Mouse (Mus musculus) cortical plate, adult 2 months (tissue): ENCODE data around the gene Brd4. TPM values are rescaled to one million over a fixed set of nuclear protein-coding genes. Genes with fewer than 3 reads are reported as not detected.

Source experiments
- H3K27ac ChIP-seq: fragments of 200-500 bp; 2 replicates; pipeline ENCODE4 v1.5.1; 2012; ENCODE audit warnings: low read length, control low read depth, inconsistent platforms; ENCODE audit not compliant: insufficient read depth
- H3K4me1 ChIP-seq: fragments of 200-500 bp; 2 replicates; pipeline ENCODE4 v1.6.1; 2011; ENCODE audit warnings: low read length; ENCODE audit not compliant: control insufficient read depth, insufficient read depth
- H3K4me3 ChIP-seq: fragments of 200-500 bp; 2 replicates; pipeline ENCODE4 v1.5.1; 2011; ENCODE audit warnings: mild to moderate bottlenecking, low read length, control low read depth; ENCODE audit not compliant: insufficient read depth
- CTCF ChIP-seq: fragments of 200-500 bp; IDR thresholded peaks from 2 replicates; pipeline ENCODE4 v1.5.1; 2011; ENCODE audit warnings: mild to moderate bottlenecking, control low read depth, low read length; ENCODE audit not compliant: insufficient read depth; ENCODE audit errors: extremely low read depth
- POLR2A ChIP-seq: fragments of 200-500 bp; IDR thresholded peaks from 2 replicates; pipeline ENCODE4 v1.6.1; 2011; ENCODE audit warnings: mild to moderate bottlenecking, low read length, control low read depth; ENCODE audit not compliant: insufficient read depth; ENCODE audit errors: extremely low read depth
- polyA plus RNA-seq: library from polyadenylated mRNA; depleted of rRNA; stranded (reverse); fragments of >200 nt; gene quantifications from 2 replicates; pipeline ENCODE4 v1.2.3, GENCODE M21; 2012

Gene Brd4
- polyA plus RNA-seq, 1 experiment: 43.5 TPM

GRCm38 (mm10) chr17:32188863-32189636 is 95.5 kb downstream of the Brd4 start, which contains the start of gene Ephx3:
Gene Ephx3, minus strand, starts transcription at chr17:32189549.
- no peak for TF ChIP-seq POLR2A
- no peak for TF ChIP-seq CTCF
- Histone ChIP-seq H3K4me1 (peaks cover 2% of the 10 kb centered on the region; the same call in 1 of the 2 replicates), H3K4me3 (peak within 1 kb of the TSS; percentile 13; the same call in 1 of the 2 replicates)

GRCm38 (mm10) chr17:32183017-32183416 is 101.5 kb downstream of the Brd4 start:
- H3K4me3 ChIP-seq: no peak overlapping the region
- no peak overlapping the region for H3K27ac ChIP-seq
- TF ChIP-seq CTCF: no peak
- TF ChIP-seq POLR2A: no peak
- H3K4me1 ChIP-seq: no peaks in the 10 kb centered on the region

More at GRCm38 (mm10) chr17:32188863-32189636, 95.5 kb downstream of the Brd4 start, which contains the start of gene Ephx3:
- no peak within 1 kb of the TSS for H3K27ac ChIP-seq

- no peak for TF ChIP-seq POLR2A
- TF ChIP-seq CTCF: no peak
- no peaks in the 10 kb centered on the region for H3K4me1 ChIP-seq
- no peak overlapping the region for H3K27ac ChIP-seq
- no peak overlapping the region for H3K4me3 ChIP-seq
Measured at GRCm38 (mm10) chr17:32179621-32180491, 104.7 kb downstream of the Brd4 start.

GRCm38 (mm10) chr17:32176919-32177318 is 107.6 kb downstream of the Brd4 start:
- H3K4me1 ChIP-seq: no peaks in the 10 kb centered on the region
- no peak for TF ChIP-seq POLR2A
- no peak for TF ChIP-seq CTCF
- H3K4me3 ChIP-seq: no peak overlapping the region
- no peak overlapping the region for H3K27ac ChIP-seq

- no peak for TF ChIP-seq CTCF
- TF ChIP-seq POLR2A: no peak
- Histone ChIP-seq H3K4me3 (no peak overlapping the region), H3K4me1 (no peaks in the 10 kb centered on the region), H3K27ac (no peak overlapping the region)
Measured at GRCm38 (mm10) chr17:32173166-32173565, 111.4 kb downstream of the Brd4 start.

GRCm38 (mm10) chr17:32172485-32172884 is 112.0 kb downstream of the Brd4 start:
- H3K4me1 ChIP-seq: no peaks in the 10 kb centered on the region
- no peak overlapping the region for H3K4me3 ChIP-seq
- TF ChIP-seq CTCF (no peak), POLR2A (no peak)
- H3K27ac ChIP-seq: no peak overlapping the region

- no peaks in the 10 kb centered on the region for H3K4me1 ChIP-seq
- no peak for TF ChIP-seq CTCF
- TF ChIP-seq POLR2A: no peak
Measured at GRCm38 (mm10) chr17:32169518-32170225, 114.8 kb downstream of the Brd4 start.

GRCm38 (mm10) chr17:32166687-32167086 is 117.8 kb downstream of the Brd4 start, which contains the start of gene Notch3:
Gene Notch3, minus strand, starts transcription at chr17:32166852.
- H3K4me3 ChIP-seq: no peak within 1 kb of the TSS
- no peak for TF ChIP-seq CTCF
- TF ChIP-seq POLR2A: no peak
- H3K4me1 ChIP-seq: 0 out of 2 replicates have a peak, but pooled peaks cover 1% of the 10 kb centered on the region
- H3K27ac ChIP-seq: no peak within 1 kb of the TSS

More at GRCm38 (mm10) chr17:32169518-32170225, 114.8 kb downstream of the Brd4 start:
- no peak overlapping the region for H3K4me3 ChIP-seq
- no peak overlapping the region for H3K27ac ChIP-seq

GRCm38 (mm10) chr17:32165803-32166595 is 118.5 kb downstream of the Brd4 start:
- H3K27ac ChIP-seq: no peak overlapping the region

More at GRCm38 (mm10) chr17:32165803-32166595, 118.5 kb downstream of the Brd4 start:
- no peak overlapping the region for H3K4me3 ChIP-seq
- 0 out of 2 replicates have a peak, but pooled peaks cover 1% of the 10 kb centered on the region for H3K4me1 ChIP-seq
- TF ChIP-seq CTCF (no peak), POLR2A (no peak)
